Mouse (Mus musculus) spleen, postnatal 14 days (tissue): ENCODE data around the gene Pde4d.

Source experiments
- DNase-seq, 2 experiments: peaks; one replicate each; pipeline ENCODE4 v3.0.0; 2021 to 2022; ENCODE audit warnings: low spot score in 2 of 2

The Pde4d gene

GRCm38 (mm10) chr13:109402396-109402795 lies 952.6 kb downstream of the Pde4d start:
- no peak for DNase-seq

- no peak for DNase-seq
Observed at GRCm38 (mm10) chr13:109402936-109403335, 953.2 kb downstream of the Pde4d start.

GRCm38 (mm10) chr13:109406341-109406740 lies 956.6 kb downstream of the Pde4d start:
- DNase-seq: no peak

- DNase-seq: no peak
Observed at GRCm38 (mm10) chr13:109407371-109407770, 957.6 kb downstream of the Pde4d start.

- no peak for DNase-seq
Observed at GRCm38 (mm10) chr13:109420426-109420825, 970.7 kb downstream of the Pde4d start.

GRCm38 (mm10) chr13:109424906-109425305 lies 975.2 kb downstream of the Pde4d start:
- no peak for DNase-seq

- no peak for DNase-seq
Observed at GRCm38 (mm10) chr13:109425548-109425947, 975.8 kb downstream of the Pde4d start.

GRCm38 (mm10) chr13:109426058-109426457 lies 976.3 kb downstream of the Pde4d start:
- no peak for DNase-seq

- no peak for DNase-seq
Observed at GRCm38 (mm10) chr13:109427541-109427940, 977.8 kb downstream of the Pde4d start.

GRCm38 (mm10) chr13:109429544-109429943 lies 979.8 kb downstream of the Pde4d start:
- DNase-seq: no peak

GRCm38 (mm10) chr13:109437231-109437776 lies 987.6 kb downstream of the Pde4d start:
- no peak for DNase-seq

GRCm38 (mm10) chr13:109439436-109440161 lies 989.9 kb downstream of the Pde4d start:
- DNase-seq: no peak

GRCm38 (mm10) chr13:109440331-109440730 lies 990.6 kb downstream of the Pde4d start:
- peak in 1 of 2 experiments; percentile 8 for DNase-seq

- DNase-seq: peak; percentile 14 to 45
Observed at GRCm38 (mm10) chr13:109440881-109441280, 991.1 kb downstream of the Pde4d start.

GRCm38 (mm10) chr13:109441401-109441973 lies 991.7 kb downstream of the Pde4d start:
- no peak for DNase-seq

GRCm38 (mm10) chr13:109446138-109446537 lies 996.4 kb downstream of the Pde4d start:
- DNase-seq: no peak

GRCm38 (mm10) chr13:109448121-109448520 lies 998.4 kb downstream of the Pde4d start:
- DNase-seq: no peak

GRCm38 (mm10) chr13:109474344-109474743 lies 1024.6 kb downstream of the Pde4d start:
- DNase-seq: no peak

- DNase-seq: no peak
Observed at GRCm38 (mm10) chr13:109481446-109481845, 1031.7 kb downstream of the Pde4d start.

GRCm38 (mm10) chr13:109486166-109486565 lies 1036.4 kb downstream of the Pde4d start:
- DNase-seq: no peak

GRCm38 (mm10) chr13:109487378-109487777 lies 1037.6 kb downstream of the Pde4d start:
- DNase-seq: no peak

GRCm38 (mm10) chr13:109490853-109491252 lies 1041.1 kb downstream of the Pde4d start:
- no peak for DNase-seq

- no peak for DNase-seq
Observed at GRCm38 (mm10) chr13:109491829-109492228, 1042.1 kb downstream of the Pde4d start.
